Mouse (Mus musculus) retina, adult 2 months (tissue): ENCODE data around the gene Rapgef1.

Source experiments
- DNase-seq: peaks from one replicate; pipeline ENCODE4 v3.0.0-alpha.2; 2012; ENCODE audit warnings: low read depth, low spot score

The Rapgef1 gene

GRCm38 (mm10) chr2:29672746-29673536 lies 53.4 kb downstream of the Rapgef1 start:
- DNase-seq, result no peak

GRCm38 (mm10) chr2:29674087-29674486 lies 54.6 kb downstream of the Rapgef1 start:
- no peak for DNase-seq

DNA sequence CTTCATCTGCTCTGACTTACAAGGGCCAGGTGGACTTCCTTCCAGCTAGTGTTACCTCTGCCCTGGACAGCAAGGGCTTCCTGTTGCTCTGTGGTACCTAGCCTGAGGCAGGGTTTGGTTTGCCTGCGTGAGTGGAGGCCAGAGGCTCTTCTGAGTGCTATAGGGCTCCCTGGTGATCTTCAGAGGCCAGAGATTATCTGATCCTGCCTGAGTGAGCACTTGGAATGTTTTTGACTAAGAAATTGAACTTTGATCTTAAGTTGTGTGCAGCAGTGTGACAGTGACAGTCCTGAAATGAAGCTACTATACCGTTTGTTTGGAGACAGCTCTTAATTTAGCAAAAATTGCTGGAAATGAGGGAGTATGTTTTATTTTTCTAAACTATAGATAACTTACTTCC lies 55.0 kb downstream of the Rapgef1 start:
- no peak for DNase-seq

GRCm38 (mm10) chr2:29675846-29676245 lies 56.3 kb downstream of the Rapgef1 start:
- no peak for DNase-seq

DNA sequence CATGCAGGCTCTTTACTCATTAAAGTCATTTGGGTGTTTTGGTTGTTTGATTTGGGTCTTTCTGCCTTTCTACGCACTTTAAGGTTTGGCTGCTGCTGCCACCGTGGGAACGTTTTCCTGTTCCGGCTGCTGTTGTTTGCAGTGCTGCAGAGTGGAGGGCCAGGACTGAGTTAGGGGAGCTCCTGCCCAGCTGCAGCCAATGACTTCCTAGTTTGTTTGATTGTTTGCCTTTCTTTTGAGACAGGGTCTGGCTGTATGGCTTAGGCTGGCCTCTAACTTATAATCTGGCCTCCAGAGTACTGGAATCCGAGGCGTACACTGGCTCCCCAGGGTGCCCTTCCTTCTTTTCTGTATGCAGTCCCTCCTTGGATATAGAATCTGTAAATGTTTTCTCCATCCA lies 57.0 kb downstream of the Rapgef1 start:
- DNase-seq, result no peak

GRCm38 (mm10) chr2:29677842-29678241 lies 58.3 kb downstream of the Rapgef1 start:
- DNase-seq, result no peak

GRCm38 (mm10) chr2:29678524-29678923 lies 59.0 kb downstream of the Rapgef1 start:
- no peak for DNase-seq

DNA sequence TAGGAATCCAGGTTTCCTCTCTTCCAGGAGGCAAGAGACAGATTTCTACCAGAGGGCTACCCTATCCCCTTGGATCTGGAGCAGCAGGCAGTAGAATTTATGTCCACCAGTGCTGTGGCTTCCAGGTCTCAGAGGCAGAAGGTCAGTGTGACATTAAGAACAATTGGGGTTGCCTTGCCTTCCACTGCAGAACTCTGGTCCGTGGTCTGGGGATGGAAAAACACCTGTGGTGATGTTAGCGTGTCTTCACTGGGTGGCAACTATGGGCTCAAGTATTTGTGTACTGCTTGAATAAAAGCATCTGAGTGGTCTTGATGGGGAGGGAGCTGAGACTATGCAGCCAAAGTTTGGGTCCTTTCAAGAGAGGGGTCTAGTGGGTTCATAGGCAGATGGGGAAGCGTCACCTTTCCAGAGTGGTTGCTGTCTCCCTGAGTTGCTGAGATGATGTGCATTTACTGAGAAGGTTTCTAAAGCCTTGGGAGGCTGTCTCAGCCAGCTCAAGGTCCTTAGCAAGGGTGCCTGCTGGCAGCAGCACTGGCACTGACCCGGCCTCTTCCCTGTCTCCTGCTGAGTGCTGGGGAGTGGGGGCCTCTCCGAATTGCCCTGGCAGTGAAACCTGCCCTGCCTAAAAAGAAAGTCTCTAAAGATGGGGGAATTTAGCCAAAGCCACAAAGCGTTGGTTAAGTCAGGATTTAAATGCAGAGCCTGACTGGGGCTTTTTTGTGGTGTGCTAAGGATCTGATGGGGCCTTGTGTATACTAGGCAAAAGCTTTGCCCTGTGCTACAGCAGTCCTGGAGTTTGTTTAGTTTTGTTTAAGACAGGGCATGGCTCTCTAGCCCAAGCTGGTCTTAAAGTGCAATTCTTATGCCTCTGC lies 60.4 kb downstream of the Rapgef1 start:
- DNase-seq, result no peak

GRCm38 (mm10) chr2:29683261-29683999 lies 63.9 kb downstream of the Rapgef1 start:
- DNase-seq, result no peak

- no peak for DNase-seq
Observed at GRCm38 (mm10) chr2:29684498-29684897, 65.0 kb downstream of the Rapgef1 start.

- DNase-seq, result no peak
Observed at GRCm38 (mm10) chr2:29689014-29689413, 69.5 kb downstream of the Rapgef1 start.

DNA sequence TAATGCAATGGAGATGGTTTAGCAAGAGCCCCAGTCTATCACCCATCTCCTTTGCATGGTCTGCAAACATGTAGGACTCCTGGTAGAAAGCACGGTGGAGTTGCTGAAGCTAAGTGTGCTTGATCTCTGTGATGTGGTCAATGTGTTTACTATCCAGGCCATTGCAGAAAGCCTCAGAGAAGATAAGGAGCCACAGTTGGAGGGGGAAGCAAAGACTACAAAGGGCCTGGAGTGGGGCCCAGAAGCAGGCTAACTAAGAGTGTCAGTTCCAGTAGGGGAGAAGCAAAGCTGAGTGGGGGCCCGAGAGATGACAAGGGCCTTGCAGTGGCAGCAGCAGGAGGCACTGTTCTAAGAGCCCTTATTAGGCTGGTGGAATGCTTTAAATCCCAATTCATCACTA lies 70.0 kb downstream of the Rapgef1 start:
- no peak for DNase-seq

DNA sequence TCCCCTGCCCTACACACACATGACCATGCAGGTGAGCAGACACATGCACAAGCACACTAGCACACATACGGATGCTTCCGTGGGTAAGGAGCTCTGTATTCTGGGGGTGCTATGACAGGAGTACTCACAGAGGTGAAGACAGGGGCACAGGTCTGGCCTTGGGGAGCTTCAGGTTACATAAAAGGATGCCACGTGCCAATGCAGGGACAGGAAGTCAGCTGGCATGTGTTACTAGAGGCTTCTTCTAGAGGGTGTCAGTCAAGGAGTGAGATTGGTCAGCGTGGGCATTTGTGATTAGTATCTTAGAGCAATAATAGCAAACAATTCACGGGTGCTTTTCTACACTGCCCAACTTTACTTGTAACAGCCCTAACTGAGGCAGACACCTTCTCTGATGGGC lies 71.5 kb downstream of the Rapgef1 start:
- DNase-seq, result no peak

- DNase-seq, result no peak
Observed at GRCm38 (mm10) chr2:29691507-29691906, 72.0 kb downstream of the Rapgef1 start.

DNA sequence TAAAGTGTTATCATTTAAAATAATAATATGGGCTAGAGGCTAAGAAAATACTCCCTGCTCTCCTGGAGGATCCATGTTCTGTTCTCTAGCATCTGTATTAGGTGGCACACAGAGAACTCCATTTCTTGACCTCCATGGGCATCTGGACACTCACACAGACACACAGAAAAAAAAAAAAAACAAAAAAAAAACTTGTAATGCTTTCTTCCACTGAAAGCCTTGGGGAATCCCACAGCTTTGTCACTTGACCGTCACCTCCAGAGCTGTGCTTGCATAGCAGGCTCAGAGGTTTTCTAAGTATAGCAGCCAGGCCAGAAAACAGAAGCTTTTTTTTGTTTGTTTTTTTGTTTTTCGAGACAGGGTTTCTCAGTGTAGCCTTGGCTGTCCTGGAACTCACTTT lies 72.7 kb downstream of the Rapgef1 start:
- DNase-seq, result no peak

DNA sequence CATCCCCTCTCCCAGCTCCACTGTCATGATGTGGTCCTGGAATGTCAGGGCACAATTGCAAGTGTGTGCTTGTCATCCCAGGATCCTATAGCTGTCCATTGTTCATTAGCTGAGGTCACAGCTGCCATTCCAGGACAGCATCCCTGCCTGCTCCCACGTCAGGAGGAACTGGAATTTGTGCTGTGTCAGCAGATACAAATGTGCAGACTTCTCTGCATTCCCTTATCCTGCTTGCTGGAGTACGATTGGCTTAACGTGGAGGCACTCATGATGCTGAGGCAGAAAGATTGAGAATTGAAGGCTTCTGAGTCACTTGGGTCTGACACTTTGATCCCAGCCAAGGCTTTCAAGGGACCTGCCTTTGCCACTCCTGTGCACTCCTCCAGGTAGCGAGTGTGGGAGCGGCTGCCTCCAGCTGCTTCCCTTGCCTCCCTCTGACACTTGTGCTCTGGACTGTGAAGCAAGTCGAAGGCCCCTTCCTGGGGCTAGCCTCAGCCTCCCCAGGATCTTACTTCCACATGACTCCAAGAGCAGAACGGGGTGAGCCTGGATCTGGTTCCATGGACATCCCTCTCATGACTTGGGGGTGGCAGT lies 76.8 kb downstream of the Rapgef1 start:
- DNase-seq, result no peak

DNA sequence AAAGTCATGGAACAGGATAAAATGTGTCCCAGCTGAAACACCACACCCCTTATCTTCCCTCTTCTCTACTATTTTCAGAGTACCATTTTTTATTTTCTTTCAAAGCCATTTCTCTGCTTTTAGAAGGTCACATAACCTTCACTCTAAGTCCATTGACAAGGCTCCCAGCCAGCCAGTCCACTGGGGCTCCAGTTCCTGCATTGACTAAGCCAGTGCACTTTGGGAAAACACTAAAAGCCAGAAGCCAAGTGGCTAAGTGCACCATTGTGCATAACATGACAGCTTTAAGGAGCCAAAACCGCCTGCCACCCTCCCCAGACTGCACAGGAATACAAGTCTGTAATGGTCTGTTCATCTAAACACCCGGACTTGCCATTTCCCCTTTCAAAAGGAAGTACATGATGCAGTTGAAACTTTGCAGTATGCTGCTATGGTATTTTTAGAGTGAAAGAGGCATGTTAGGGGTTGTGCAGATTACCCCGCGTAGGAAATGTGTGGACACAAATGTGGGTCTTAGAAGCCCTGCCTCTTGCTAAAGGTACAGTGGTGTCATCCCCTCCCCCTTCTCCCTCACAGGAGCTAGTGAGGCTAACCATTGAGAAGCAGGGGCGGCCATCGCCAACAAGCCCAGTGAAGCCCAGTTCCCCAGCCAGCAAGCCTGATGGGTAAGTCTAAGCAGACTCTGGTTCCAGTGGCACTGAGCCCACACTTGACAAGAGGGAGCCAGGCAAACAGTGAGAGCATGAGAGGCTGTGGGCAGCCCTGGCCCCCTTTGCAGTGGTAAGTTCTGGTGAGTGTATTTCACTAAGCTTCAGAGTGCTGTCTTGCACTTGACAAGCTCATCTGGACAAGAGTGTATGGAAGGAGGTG lies 79.1 kb downstream of the Rapgef1 start:
- DNase-seq, result no peak

DNA sequence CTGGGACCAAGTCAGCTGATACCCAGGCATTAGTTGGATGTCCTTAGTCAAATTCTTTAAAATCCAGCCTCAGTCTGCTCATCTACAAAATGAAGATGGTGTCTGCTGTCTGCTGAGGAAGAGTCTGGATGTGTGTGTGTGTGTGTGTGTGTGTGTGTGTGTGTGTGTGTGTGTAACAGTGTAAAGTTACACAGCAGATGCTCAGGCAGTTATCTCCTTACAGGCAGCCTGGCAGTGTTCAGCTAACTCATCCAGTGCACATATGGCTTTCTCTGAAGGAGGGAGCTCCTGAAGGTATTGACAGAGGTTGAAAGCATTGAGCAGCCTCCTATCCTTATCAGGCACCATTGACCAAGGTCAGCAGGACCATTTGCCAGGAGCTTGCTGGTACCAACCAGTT lies 81.4 kb downstream of the Rapgef1 start:
- no peak for DNase-seq

- DNase-seq, result no peak
Observed at GRCm38 (mm10) chr2:29701393-29701792, 81.9 kb downstream of the Rapgef1 start.

- no peak for DNase-seq
Observed at GRCm38 (mm10) chr2:29702189-29702588, 82.7 kb downstream of the Rapgef1 start.
